Mouse (Mus musculus): Measurements from ENCODE around the gene Erich6b. TPM values are rescaled to one million over a fixed set of nuclear protein-coding genes. Genes with fewer than 3 reads are reported as not detected.

Gene Erich6b
- 0.21 and 0.25 TPM in 2 replicates for polyA plus RNA-seq (2015; fragmentation: Nextera tagmentation; extraction: Ambion mirVana)

- no peaks in the 10 kb centered on the region for H3K36me3 ChIP-seq (ENCODE audit: insufficient read depth, low read length)
- H3K27me3 ChIP-seq (ENCODE audit: insufficient read depth, low read length): no peaks in the 10 kb centered on the region
- H3K4me3 ChIP-seq (ENCODE audit: low read length): no peak within 1 kb of the TSS
- peaks cover 11% of the 10 kb centered on the region for H3K4me1 ChIP-seq (ENCODE audit: insufficient read depth, low read length)
- H3K4me2 ChIP-seq (replicated peaks; ENCODE audit: low read depth, low read length): no peak within 1 kb of the TSS
- ATAC-seq (ENCODE audit: low FRiP score, low TSS enrichment): no peak
- WGBS: 81% methylated on average over 8 of the region's 8 CpGs
- no peak within 1 kb of the TSS for H3K9ac ChIP-seq (replicated peaks; ENCODE audit: low read length)
- H3K9me3 ChIP-seq (ENCODE audit: low read length): 0 out of 2 replicates have a peak, but pooled peaks cover 3% of the 10 kb centered on the region
- no peak within 1 kb of the TSS for H3K27ac ChIP-seq (ENCODE audit: low read length)
Measured at GRCm38 (mm10) chr14:75642080-75642479, at the start of gene Erich6b. Erich6b (plus strand) TSS chr14:75642259.

GRCm38 (mm10) chr14:75592978-75593377 is 49.1 kb upstream of the Erich6b start, which contains the start of gene Spert:
Spert (minus strand) TSS chr14:75593116.
- H3K9me3 ChIP-seq (ENCODE audit: low read length): no peaks in the 10 kb centered on the region
- H3K27ac ChIP-seq (ENCODE audit: low read length): no peak within 1 kb of the TSS
- no peaks in the 10 kb centered on the region for H3K36me3 ChIP-seq (ENCODE audit: insufficient read depth, low read length)
- no peak within 1 kb of the TSS for H3K9ac ChIP-seq (replicated peaks; ENCODE audit: low read length)
- no peaks in the 10 kb centered on the region for H3K4me1 ChIP-seq (ENCODE audit: insufficient read depth, low read length)
- no peak for ATAC-seq (ENCODE audit: low FRiP score, low TSS enrichment)
- H3K27me3 ChIP-seq (ENCODE audit: insufficient read depth, low read length): no peaks in the 10 kb centered on the region
- H3K4me3 ChIP-seq (ENCODE audit: low read length): no peak within 1 kb of the TSS
- WGBS: 36% methylated on average over 3 of the region's 3 CpGs
- H3K4me2 ChIP-seq (replicated peaks; ENCODE audit: low read depth, low read length): no peak within 1 kb of the TSS

- WGBS: 84% methylated on average over 2 of the region's 2 CpGs
- H3K9ac ChIP-seq (replicated peaks; ENCODE audit: low read length): no peak overlapping the region
Measured at GRCm38 (mm10) chr14:75609176-75609575, 32.9 kb upstream of the Erich6b start.

GRCm38 (mm10) chr14:75616375-75616774 is 25.7 kb upstream of the Erich6b start:
- no peaks in the 10 kb centered on the region for H3K36me3 ChIP-seq (ENCODE audit: insufficient read depth, low read length)
- ATAC-seq (ENCODE audit: low FRiP score, low TSS enrichment): no peak
- H3K4me3 ChIP-seq (ENCODE audit: low read length): no peak overlapping the region
- no peaks in the 10 kb centered on the region for H3K9me3 ChIP-seq (ENCODE audit: low read length)
- no peaks in the 10 kb centered on the region for H3K27me3 ChIP-seq (ENCODE audit: insufficient read depth, low read length)
- 87% methylated on average over 6 of the region's 6 CpGs for WGBS
- H3K4me2 ChIP-seq (replicated peaks; ENCODE audit: low read depth, low read length): no peak overlapping the region
- no peak overlapping the region for H3K9ac ChIP-seq (replicated peaks; ENCODE audit: low read length)
- H3K4me1 ChIP-seq (ENCODE audit: insufficient read depth, low read length): no peaks in the 10 kb centered on the region
- no peak overlapping the region for H3K27ac ChIP-seq (ENCODE audit: low read length)

More at GRCm38 (mm10) chr14:75609176-75609575, 32.9 kb upstream of the Erich6b start:
- no peaks in the 10 kb centered on the region for H3K4me1 ChIP-seq (ENCODE audit: insufficient read depth, low read length)
- H3K9me3 ChIP-seq (ENCODE audit: low read length): no peaks in the 10 kb centered on the region
- no peaks in the 10 kb centered on the region for H3K27me3 ChIP-seq (ENCODE audit: insufficient read depth, low read length)
- H3K27ac ChIP-seq (ENCODE audit: low read length): no peak overlapping the region
- no peak overlapping the region for H3K4me3 ChIP-seq (ENCODE audit: low read length)
- no peak overlapping the region for H3K4me2 ChIP-seq (replicated peaks; ENCODE audit: low read depth, low read length)
- no peaks in the 10 kb centered on the region for H3K36me3 ChIP-seq (ENCODE audit: insufficient read depth, low read length)
- ATAC-seq (ENCODE audit: low FRiP score, low TSS enrichment): no peak

- Histone ChIP-seq H3K27me3 (ENCODE audit: insufficient read depth, low read length) (no peaks in the 10 kb centered on the region), H3K9ac (replicated peaks; ENCODE audit: low read length) (no peak overlapping the region), H3K4me3 (ENCODE audit: low read length) (no peak overlapping the region), H3K36me3 (ENCODE audit: insufficient read depth, low read length) (no peaks in the 10 kb centered on the region), H3K9me3 (ENCODE audit: low read length) (no peaks in the 10 kb centered on the region), H3K27ac (ENCODE audit: low read length) (no peak overlapping the region), H3K4me2 (replicated peaks; ENCODE audit: low read depth, low read length) (no peak overlapping the region), H3K4me1 (ENCODE audit: insufficient read depth, low read length) (no peaks in the 10 kb centered on the region)
- ATAC-seq (ENCODE audit: low FRiP score, low TSS enrichment): no peak
- WGBS: 67% methylated on average over 7 of the region's 7 CpGs
Measured at GRCm38 (mm10) chr14:75622984-75623383, 19.1 kb upstream of the Erich6b start.

- WGBS: 93% methylated on average over 8 of the region's 8 CpGs
- no peak overlapping the region for H3K4me2 ChIP-seq (replicated peaks; ENCODE audit: low read depth, low read length)
- H3K27ac ChIP-seq (ENCODE audit: low read length): no peak overlapping the region
- H3K27me3 ChIP-seq (ENCODE audit: insufficient read depth, low read length): no peaks in the 10 kb centered on the region
- H3K9ac ChIP-seq (replicated peaks; ENCODE audit: low read length): no peak overlapping the region
- no peak overlapping the region for H3K4me3 ChIP-seq (ENCODE audit: low read length)
- no peak for ATAC-seq (ENCODE audit: low FRiP score, low TSS enrichment)
- H3K9me3 ChIP-seq (ENCODE audit: low read length): no peaks in the 10 kb centered on the region
- H3K4me1 ChIP-seq (ENCODE audit: insufficient read depth, low read length): no peaks in the 10 kb centered on the region
- H3K36me3 ChIP-seq (ENCODE audit: insufficient read depth, low read length): no peaks in the 10 kb centered on the region
Measured at GRCm38 (mm10) chr14:75628870-75629269, 13.2 kb upstream of the Erich6b start.

- Histone ChIP-seq H3K27ac (ENCODE audit: low read length) (no peak overlapping the region), H3K9ac (replicated peaks; ENCODE audit: low read length) (no peak overlapping the region), H3K4me2 (replicated peaks; ENCODE audit: low read depth, low read length) (no peak overlapping the region), H3K4me3 (ENCODE audit: low read length) (no peak overlapping the region), H3K9me3 (ENCODE audit: low read length) (no peaks in the 10 kb centered on the region), H3K36me3 (ENCODE audit: insufficient read depth, low read length) (no peaks in the 10 kb centered on the region), H3K4me1 (ENCODE audit: insufficient read depth, low read length) (peaks cover 8% of the 10 kb centered on the region; the same call in 1 of the 2 replicates), H3K27me3 (ENCODE audit: insufficient read depth, low read length) (no peaks in the 10 kb centered on the region)
- peak; percentile 54; the same call in 1 of the 2 replicates for ATAC-seq (ENCODE audit: low FRiP score, low TSS enrichment)
- 52% methylated on average over 12 of the region's 12 CpGs for WGBS
Measured at GRCm38 (mm10) chr14:75635350-75635749, 6.7 kb upstream of the Erich6b start.

- peak; percentile 31; the same call in 1 of the 2 replicates for ATAC-seq (ENCODE audit: low FRiP score, low TSS enrichment)
- no peaks in the 10 kb centered on the region for H3K9me3 ChIP-seq (ENCODE audit: low read length)
- H3K4me3 ChIP-seq (ENCODE audit: low read length): no peak overlapping the region
- no peak overlapping the region for H3K27ac ChIP-seq (ENCODE audit: low read length)
- no peak overlapping the region for H3K9ac ChIP-seq (replicated peaks; ENCODE audit: low read length)
- no peaks in the 10 kb centered on the region for H3K27me3 ChIP-seq (ENCODE audit: insufficient read depth, low read length)
- H3K36me3 ChIP-seq (ENCODE audit: insufficient read depth, low read length): no peaks in the 10 kb centered on the region
- peaks cover 8% of the 10 kb centered on the region; the same call in 1 of the 2 replicates for H3K4me1 ChIP-seq (ENCODE audit: insufficient read depth, low read length)
- H3K4me2 ChIP-seq (replicated peaks; ENCODE audit: low read depth, low read length): no peak overlapping the region
- 45% methylated on average over 7 of the region's 7 CpGs for WGBS
Measured at GRCm38 (mm10) chr14:75636107-75636506, 6.0 kb upstream of the Erich6b start.

- 80% methylated on average over 4 of the region's 4 CpGs for WGBS
- Histone ChIP-seq H3K4me2 (replicated peaks; ENCODE audit: low read depth, low read length) (no peak overlapping the region), H3K9ac (replicated peaks; ENCODE audit: low read length) (no peak overlapping the region)
Measured at GRCm38 (mm10) chr14:75637641-75638040, 4.4 kb upstream of the Erich6b start.

GRCm38 (mm10) chr14:75640846-75641245 is 1.2 kb upstream of the Erich6b start:
- Histone ChIP-seq H3K27me3 (ENCODE audit: insufficient read depth, low read length) (no peaks in the 10 kb centered on the region), H3K36me3 (ENCODE audit: insufficient read depth, low read length) (no peaks in the 10 kb centered on the region), H3K9ac (replicated peaks; ENCODE audit: low read length) (no peak overlapping the region), H3K4me1 (ENCODE audit: insufficient read depth, low read length) (peaks cover 8% of the 10 kb centered on the region; the same call in 1 of the 2 replicates), H3K9me3 (ENCODE audit: low read length) (0 out of 2 replicates have a peak, but pooled peaks cover 3% of the 10 kb centered on the region), H3K27ac (ENCODE audit: low read length) (no peak overlapping the region), H3K4me3 (ENCODE audit: low read length) (no peak overlapping the region), H3K4me2 (replicated peaks; ENCODE audit: low read depth, low read length) (no peak overlapping the region)
- no peak for ATAC-seq (ENCODE audit: low FRiP score, low TSS enrichment)
- 91% methylated on average over 2 of the region's 2 CpGs for WGBS

More at GRCm38 (mm10) chr14:75637641-75638040, 4.4 kb upstream of the Erich6b start:
- Histone ChIP-seq H3K9me3 (ENCODE audit: low read length) (no peaks in the 10 kb centered on the region), H3K4me1 (ENCODE audit: insufficient read depth, low read length) (peaks cover 8% of the 10 kb centered on the region; the same call in 1 of the 2 replicates), H3K27me3 (ENCODE audit: insufficient read depth, low read length) (no peaks in the 10 kb centered on the region), H3K27ac (ENCODE audit: low read length) (no peak overlapping the region), H3K4me3 (ENCODE audit: low read length) (no peak overlapping the region), H3K36me3 (ENCODE audit: insufficient read depth, low read length) (no peaks in the 10 kb centered on the region)
- ATAC-seq (ENCODE audit: low FRiP score, low TSS enrichment): no peak
